Mouse (Mus musculus): ENCODE measurements around the gene Dusp10.

DNA sequence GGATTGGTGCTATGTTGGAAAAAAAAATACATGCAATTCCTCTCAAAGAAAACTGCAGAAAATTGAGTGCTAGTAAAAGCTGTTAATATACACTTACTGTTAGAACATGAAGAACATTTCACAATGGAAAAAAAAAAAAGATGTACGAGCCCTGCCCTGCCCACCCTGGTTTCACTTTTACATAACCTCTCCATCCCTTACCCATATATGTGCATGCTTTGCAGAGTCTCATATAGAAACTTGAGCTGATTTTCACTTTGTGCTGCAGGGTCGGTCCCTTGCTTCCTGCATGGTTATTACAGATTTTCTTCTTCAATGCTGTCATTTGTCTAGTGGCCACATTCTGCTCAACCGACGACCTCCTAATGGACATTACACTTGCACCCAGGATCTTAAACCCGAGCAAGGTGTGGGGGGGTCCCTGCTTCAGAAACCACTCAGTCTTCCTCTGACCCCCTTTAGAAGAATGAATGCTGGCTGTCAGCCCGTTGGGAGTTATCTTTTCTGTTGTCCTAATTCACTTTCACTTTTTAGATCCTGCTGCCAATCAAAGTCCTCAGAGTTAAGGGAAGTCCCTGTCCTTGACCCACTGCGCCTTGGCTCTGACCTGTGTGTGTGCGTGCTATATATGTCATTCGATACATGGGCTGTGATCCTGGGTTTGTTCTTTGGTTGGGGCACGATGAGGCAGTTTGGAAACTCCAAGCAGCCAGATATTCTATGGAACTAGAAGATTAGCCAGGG is 35.7 kb downstream of the Dusp10 start:
- TF ChIP-seq POLR2A (IDR thresholded peaks at IDR 0.05; ENCODE audit: extremely low read depth, insufficient read depth, low read length) (no peak), CTCF (IDR thresholded peaks at IDR 0.05; ENCODE audit: low read depth, low read length) (no peak)
